Mouse (Mus musculus): ENCODE results near the gene Auts2.

Auts2 gene

GRCm38 (mm10) chr5:132235460-132235859 is 307.7 kb downstream of the Auts2 start:
- no peak for DNase-seq

- DNase-seq: no peak
These were observed 308.7 kb downstream of the Auts2 start for GRCm38 (mm10) chr5:132234471-132234870.

GRCm38 (mm10) chr5:132231280-132232047 is 311.7 kb downstream of the Auts2 start:
- peak; percentile 23 for DNase-seq

GRCm38 (mm10) chr5:132229644-132230357 is 313.3 kb downstream of the Auts2 start:
- no peak for DNase-seq

GRCm38 (mm10) chr5:132229023-132229422 is 314.1 kb downstream of the Auts2 start:
- no peak for DNase-seq

GRCm38 (mm10) chr5:132220376-132220930 is 322.7 kb downstream of the Auts2 start:
- peak; percentile 52 for DNase-seq

- no peak for DNase-seq
These were observed 327.0 kb downstream of the Auts2 start for GRCm38 (mm10) chr5:132216143-132216542.

GRCm38 (mm10) chr5:132212446-132212845 is 330.7 kb downstream of the Auts2 start:
- no peak for DNase-seq

- DNase-seq: no peak
These were observed 333.4 kb downstream of the Auts2 start for GRCm38 (mm10) chr5:132209694-132210093.

- DNase-seq: no peak
These were observed 336.9 kb downstream of the Auts2 start for GRCm38 (mm10) chr5:132206220-132206619.

GRCm38 (mm10) chr5:132203846-132204245 is 339.3 kb downstream of the Auts2 start:
- DNase-seq: no peak

- DNase-seq: no peak
These were observed 342.0 kb downstream of the Auts2 start for GRCm38 (mm10) chr5:132201077-132201645.

GRCm38 (mm10) chr5:132200595-132200994 is 342.5 kb downstream of the Auts2 start:
- DNase-seq: no peak

- no peak for DNase-seq
These were observed 348.1 kb downstream of the Auts2 start for GRCm38 (mm10) chr5:132195048-132195533.

- no peak for DNase-seq
These were observed 353.0 kb downstream of the Auts2 start for GRCm38 (mm10) chr5:132190190-132190589.

GRCm38 (mm10) chr5:132186659-132187058 is 356.5 kb downstream of the Auts2 start:
- no peak for DNase-seq

- DNase-seq: no peak
These were observed 356.9 kb downstream of the Auts2 start for GRCm38 (mm10) chr5:132186221-132186620.

- DNase-seq: no peak
These were observed 358.6 kb downstream of the Auts2 start for GRCm38 (mm10) chr5:132184395-132185095.

GRCm38 (mm10) chr5:132182077-132182476 is 361.1 kb downstream of the Auts2 start:
- DNase-seq: no peak

- DNase-seq: no peak
These were observed 373.1 kb downstream of the Auts2 start for GRCm38 (mm10) chr5:132170010-132170409.

GRCm38 (mm10) chr5:132168805-132169204 is 374.3 kb downstream of the Auts2 start:
- DNase-seq: no peak

GRCm38 (mm10) chr5:132168224-132168623 is 374.9 kb downstream of the Auts2 start:
- DNase-seq: no peak

GRCm38 (mm10) chr5:132166559-132166958 is 376.6 kb downstream of the Auts2 start:
- DNase-seq: no peak

Measured in thymus, postnatal 4 days (tissue).